Mouse (Mus musculus): Measurements from ENCODE around the gene Abcc10.

- peak; percentile 55; the same call in 1 of the 2 replicates for TF ChIP-seq POLR2A (IDR thresholded peaks at IDR 0.05; ENCODE audit: borderline replicate concordance, insufficient read depth, low read length)
- TF ChIP-seq CTCF (IDR thresholded peaks at IDR 0.05; ENCODE audit: borderline replicate concordance, insufficient read depth, low read depth, low read length): no peak
These were observed 45.5 kb downstream of the Abcc10 start, which contains the start of gene Tjap1 for GRCm38 (mm10) chr17:46282483-46283123.

All from cerebellum, adult 2 months (tissue).